Mouse (Mus musculus): ENCODE results near the gene Ccdc137. TPM values are rescaled to one million over a fixed set of nuclear protein-coding genes. Genes with fewer than 3 reads are reported as not detected.

Ccdc137 gene
- polyA plus RNA-seq, 1 experiment from 2014 or later: 31.2 TPM

DNA sequence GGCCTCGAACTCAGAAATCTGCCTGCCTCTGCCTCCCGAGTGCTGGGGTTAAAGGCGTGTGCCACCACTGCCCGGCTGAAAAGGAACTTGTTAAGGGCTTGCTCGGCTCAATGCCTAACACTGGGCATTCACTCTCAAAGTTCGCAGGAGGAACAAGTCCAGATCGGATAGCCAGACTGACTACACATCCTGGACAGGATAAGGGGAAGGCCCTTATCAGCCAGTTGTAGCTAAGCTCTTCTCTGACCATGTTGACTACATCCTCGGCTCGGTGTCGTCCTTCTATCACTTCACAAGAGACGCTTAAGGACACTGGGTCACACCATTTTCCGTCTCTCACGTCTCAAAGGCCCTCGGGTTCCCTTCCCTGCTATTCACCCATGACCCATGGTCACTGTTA is 545 bp upstream of the Ccdc137 start:
- H3K9me3 ChIP-seq (ENCODE audit: control insufficient read depth, low read length): no peaks in the 10 kb centered on the region
- H3K4me3 ChIP-seq (replicated peaks; ENCODE audit: low read length): peak overlapping the region; percentile 97
- H3K27me3 ChIP-seq (replicated peaks; ENCODE audit: control insufficient read depth, insufficient read depth, low read length): no peaks in the 10 kb centered on the region
- no peak for ATAC-seq
- H3K9ac ChIP-seq (replicated peaks; ENCODE audit: low read depth, low read length): peak overlapping the region; percentile 99
- peak overlapping the region; percentile 80 for H3K27ac ChIP-seq (ENCODE audit: low read length)
- 36% methylated on average over 14 of the region's 14 CpGs for WGBS
- H3K36me3 ChIP-seq (ENCODE audit: control insufficient read depth, insufficient read depth): peaks cover 8% of the 10 kb centered on the region
- H3K4me2 ChIP-seq (ENCODE audit: low read length): peak overlapping the region; percentile 98
- peaks cover 22% of the 10 kb centered on the region for H3K4me1 ChIP-seq (replicated peaks; ENCODE audit: control insufficient read depth, insufficient read depth, low read length)

DNA sequence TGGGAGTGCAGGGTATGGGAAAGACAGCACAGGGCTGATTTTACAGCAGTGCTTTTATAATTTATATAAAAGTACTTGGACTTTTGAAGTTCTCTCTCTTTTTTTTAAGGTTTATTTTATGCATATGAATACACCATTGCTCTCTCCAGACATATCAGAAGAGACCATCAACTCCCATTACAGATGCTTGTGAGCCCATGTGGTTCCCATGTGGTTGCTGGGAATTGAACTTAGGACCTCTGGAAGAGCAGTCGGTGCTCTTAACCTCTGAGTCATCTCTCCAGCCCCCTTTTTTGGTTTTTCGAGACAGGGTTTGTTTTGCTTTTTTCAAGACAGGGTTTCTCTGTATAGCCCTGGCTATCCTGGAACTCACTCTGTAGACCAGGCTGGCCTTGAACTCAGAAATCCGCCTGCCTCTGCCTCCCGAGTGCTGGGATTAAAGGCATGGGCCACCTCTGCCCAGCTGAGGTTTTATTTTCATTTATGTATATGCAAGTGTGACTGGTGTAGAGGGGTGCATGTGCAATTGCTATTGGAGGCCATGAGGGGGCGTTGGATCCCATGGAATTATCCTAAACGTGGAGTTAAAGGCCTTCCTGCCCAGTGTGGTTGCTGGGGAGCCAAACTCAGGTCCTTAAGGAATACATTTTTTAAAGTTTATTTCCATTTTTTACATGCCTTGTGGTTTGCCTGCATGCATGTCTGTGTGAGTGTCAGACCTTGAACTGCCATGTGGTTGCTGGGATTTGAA is 1.1 kb downstream of the Ccdc137 start:
- ATAC-seq: no peak
- 69% methylated on average over 6 of the region's 6 CpGs for WGBS
- Histone ChIP-seq H3K9ac (replicated peaks; ENCODE audit: low read depth, low read length) (peak overlapping the region; percentile 99; the same call in 1 of the 2 replicates), H3K27ac (ENCODE audit: low read length) (no peak overlapping the region), H3K27me3 (replicated peaks; ENCODE audit: control insufficient read depth, insufficient read depth, low read length) (no peaks in the 10 kb centered on the region), H3K4me3 (replicated peaks; ENCODE audit: low read length) (peak overlapping the region; percentile 97), H3K4me1 (replicated peaks; ENCODE audit: control insufficient read depth, insufficient read depth, low read length) (peaks cover 22% of the 10 kb centered on the region), H3K4me2 (ENCODE audit: low read length) (peak overlapping the region; percentile 98), H3K36me3 (ENCODE audit: control insufficient read depth, insufficient read depth) (peaks cover 12% of the 10 kb centered on the region), H3K9me3 (ENCODE audit: control insufficient read depth, low read length) (no peaks in the 10 kb centered on the region)

DNA sequence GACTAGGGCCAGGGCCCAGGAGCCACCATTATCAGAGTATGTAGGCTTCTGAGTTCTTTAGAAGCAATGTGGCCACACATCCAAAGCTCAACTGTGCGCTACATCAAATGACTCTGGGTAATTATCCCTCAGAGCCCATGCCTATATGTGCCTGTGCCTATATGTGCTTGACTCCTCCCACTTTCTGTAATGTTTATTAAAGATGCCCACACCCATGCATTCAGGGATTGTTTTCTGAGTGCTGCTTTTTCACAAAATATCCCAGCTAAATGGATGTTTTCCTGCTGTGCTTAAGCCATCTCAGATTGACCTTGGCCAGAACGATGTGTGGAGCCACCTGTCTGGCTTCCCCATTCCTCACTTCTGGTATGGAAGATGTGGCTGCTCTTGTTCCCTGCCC is 5.6 kb downstream of the Ccdc137 start:
- Histone ChIP-seq H3K4me1 (replicated peaks; ENCODE audit: control insufficient read depth, insufficient read depth, low read length) (peaks cover 30% of the 10 kb centered on the region), H3K9me3 (ENCODE audit: control insufficient read depth, low read length) (no peaks in the 10 kb centered on the region), H3K36me3 (ENCODE audit: control insufficient read depth, insufficient read depth) (peaks cover 13% of the 10 kb centered on the region), H3K9ac (replicated peaks; ENCODE audit: low read depth, low read length) (no peak overlapping the region), H3K27me3 (replicated peaks; ENCODE audit: control insufficient read depth, insufficient read depth, low read length) (no peaks in the 10 kb centered on the region), H3K4me3 (replicated peaks; ENCODE audit: low read length) (no peak overlapping the region), H3K4me2 (ENCODE audit: low read length) (no peak overlapping the region), H3K27ac (ENCODE audit: low read length) (no peak overlapping the region)
- no peak for ATAC-seq
- WGBS: 84% methylated on average over 2 of the region's 2 CpGs

DNA sequence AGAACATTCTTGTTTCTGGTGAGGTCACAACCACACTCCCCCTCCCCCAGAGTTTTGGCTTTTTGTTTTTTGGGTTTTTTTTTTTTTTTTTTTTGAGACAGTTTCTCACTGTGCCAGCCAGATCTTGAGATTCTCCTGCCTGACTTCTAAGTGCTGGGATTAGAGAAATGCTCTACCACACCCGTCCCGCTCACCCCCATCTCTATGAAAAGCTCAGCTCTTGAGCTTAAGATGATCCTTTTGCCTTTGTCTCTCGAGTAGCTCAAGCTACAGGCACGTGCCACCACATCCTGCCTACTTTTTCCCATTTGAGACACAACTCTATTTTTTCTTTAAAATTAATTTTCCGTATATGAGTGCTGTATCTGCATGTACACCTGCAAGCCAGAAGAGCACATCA is 6.5 kb downstream of the Ccdc137 start:
- peaks cover 13% of the 10 kb centered on the region for H3K36me3 ChIP-seq (ENCODE audit: control insufficient read depth, insufficient read depth)
- no peak overlapping the region for H3K9ac ChIP-seq (replicated peaks; ENCODE audit: low read depth, low read length)
- no peaks in the 10 kb centered on the region for H3K9me3 ChIP-seq (ENCODE audit: control insufficient read depth, low read length)
- H3K4me2 ChIP-seq (ENCODE audit: low read length): no peak overlapping the region
- no peaks in the 10 kb centered on the region for H3K27me3 ChIP-seq (replicated peaks; ENCODE audit: control insufficient read depth, insufficient read depth, low read length)
- 85% methylated on average over 5 of the region's 5 CpGs for WGBS
- ATAC-seq: no peak
- no peak overlapping the region for H3K27ac ChIP-seq (ENCODE audit: low read length)
- H3K4me3 ChIP-seq (replicated peaks; ENCODE audit: low read length): no peak overlapping the region
- peaks cover 26% of the 10 kb centered on the region for H3K4me1 ChIP-seq (replicated peaks; ENCODE audit: control insufficient read depth, insufficient read depth, low read length)

DNA sequence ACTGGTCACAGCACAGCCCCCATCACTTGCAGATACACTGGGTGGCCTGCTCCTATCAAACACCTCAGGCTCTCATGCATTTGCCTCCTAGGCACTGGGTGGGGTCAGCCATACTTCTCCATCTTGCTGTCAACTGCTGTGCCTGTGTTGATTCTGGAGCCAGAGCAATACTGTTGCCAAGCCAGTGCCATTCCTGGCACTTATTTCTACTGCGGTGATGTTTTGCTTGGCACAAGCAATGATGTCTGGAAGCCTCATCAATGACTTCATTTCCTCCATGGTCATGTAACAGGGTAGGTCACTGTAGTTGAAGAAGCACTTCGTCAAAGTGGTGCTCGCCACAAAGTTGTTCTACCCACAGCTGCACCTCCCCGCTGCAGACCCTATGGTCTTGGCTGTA is 7.6 kb downstream of the Ccdc137 start:
- no peak for ATAC-seq
- Histone ChIP-seq H3K27ac (ENCODE audit: low read length) (no peak overlapping the region), H3K4me3 (replicated peaks; ENCODE audit: low read length) (no peak overlapping the region), H3K27me3 (replicated peaks; ENCODE audit: control insufficient read depth, insufficient read depth, low read length) (no peaks in the 10 kb centered on the region), H3K9ac (replicated peaks; ENCODE audit: low read depth, low read length) (no peak overlapping the region), H3K9me3 (ENCODE audit: control insufficient read depth, low read length) (no peaks in the 10 kb centered on the region), H3K36me3 (ENCODE audit: control insufficient read depth, insufficient read depth) (peaks cover 18% of the 10 kb centered on the region), H3K4me2 (ENCODE audit: low read length) (no peak overlapping the region), H3K4me1 (replicated peaks; ENCODE audit: control insufficient read depth, insufficient read depth, low read length) (peaks cover 24% of the 10 kb centered on the region)
- 90% methylated on average over 4 of the region's 4 CpGs for WGBS

- peak within 1 kb of the TSS; percentile 91 for H3K4me2 ChIP-seq (ENCODE audit: low read length)
- H3K9ac ChIP-seq (replicated peaks; ENCODE audit: low read depth, low read length): peak within 1 kb of the TSS; percentile 94
- ATAC-seq: peak; percentile 100
- H3K9me3 ChIP-seq (ENCODE audit: control insufficient read depth, low read length): no peaks in the 10 kb centered on the region
- no peaks in the 10 kb centered on the region for H3K27me3 ChIP-seq (replicated peaks; ENCODE audit: control insufficient read depth, insufficient read depth, low read length)
- peak within 1 kb of the TSS; percentile 85 for H3K27ac ChIP-seq (ENCODE audit: low read length)
- peaks cover 24% of the 10 kb centered on the region for H3K4me1 ChIP-seq (replicated peaks; ENCODE audit: control insufficient read depth, insufficient read depth, low read length)
- peak within 1 kb of the TSS; percentile 99 for H3K4me3 ChIP-seq (replicated peaks; ENCODE audit: low read length)
- under 1% methylated on average over 54 of the region's 54 CpGs for WGBS
- H3K36me3 ChIP-seq (ENCODE audit: control insufficient read depth, insufficient read depth): peaks cover 22% of the 10 kb centered on the region
Measured at GRCm38 (mm10) chr11:120467051-120467735, 9.3 kb downstream of the Ccdc137 start, which contains the start of gene Arl16. Gene Arl16 (minus strand): TSS chr11:120467607.

- Histone ChIP-seq H3K4me1 (replicated peaks; ENCODE audit: control insufficient read depth, insufficient read depth, low read length) (peaks cover 24% of the 10 kb centered on the region), H3K9me3 (ENCODE audit: control insufficient read depth, low read length) (no peaks in the 10 kb centered on the region), H3K9ac (replicated peaks; ENCODE audit: low read depth, low read length) (peak overlapping the region; percentile 92), H3K4me3 (replicated peaks; ENCODE audit: low read length) (peak overlapping the region; percentile 99), H3K36me3 (ENCODE audit: control insufficient read depth, insufficient read depth) (peaks cover 20% of the 10 kb centered on the region), H3K27ac (ENCODE audit: low read length) (peak overlapping the region; percentile 25; the same call in 1 of the 2 replicates), H3K27me3 (replicated peaks; ENCODE audit: control insufficient read depth, insufficient read depth, low read length) (no peaks in the 10 kb centered on the region), H3K4me2 (ENCODE audit: low read length) (peak overlapping the region; percentile 79)
- WGBS: under 1% methylated on average over 33 of the region's 33 CpGs
- peak; percentile 47 for ATAC-seq
Measured at GRCm38 (mm10) chr11:120467736-120468092, 9.8 kb downstream of the Ccdc137 start.

DNA sequence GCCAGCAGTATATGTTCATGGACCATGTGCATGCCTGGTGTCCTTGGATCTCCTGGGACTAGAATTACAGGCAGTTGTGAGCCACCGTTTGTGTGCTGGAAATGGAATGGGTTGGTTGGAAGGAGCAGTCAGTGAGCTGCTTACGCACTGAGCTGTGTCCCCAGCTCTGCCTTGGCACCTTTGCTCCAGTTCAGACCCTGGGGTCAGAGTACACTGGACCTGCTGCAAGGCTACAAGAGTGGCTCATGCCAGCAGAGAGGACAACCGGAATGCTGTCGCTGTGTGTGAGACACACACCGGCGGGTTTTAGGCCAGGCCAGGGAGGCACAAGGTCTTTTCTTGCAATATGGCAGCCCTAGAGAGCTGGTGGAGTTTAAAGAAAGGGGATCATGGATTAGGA is 14.1 kb downstream of the Ccdc137 start:
- H3K4me3 ChIP-seq (replicated peaks; ENCODE audit: low read length): no peak overlapping the region
- ATAC-seq: no peak
- no peaks in the 10 kb centered on the region for H3K9me3 ChIP-seq (ENCODE audit: control insufficient read depth, low read length)
- H3K27ac ChIP-seq (ENCODE audit: low read length): no peak overlapping the region
- peaks cover 30% of the 10 kb centered on the region for H3K36me3 ChIP-seq (ENCODE audit: control insufficient read depth, insufficient read depth)
- no peaks in the 10 kb centered on the region for H3K27me3 ChIP-seq (replicated peaks; ENCODE audit: control insufficient read depth, insufficient read depth, low read length)
- H3K9ac ChIP-seq (replicated peaks; ENCODE audit: low read depth, low read length): no peak overlapping the region
- peaks cover 11% of the 10 kb centered on the region for H3K4me1 ChIP-seq (replicated peaks; ENCODE audit: control insufficient read depth, insufficient read depth, low read length)
- WGBS: 92% methylated on average over 6 of the region's 6 CpGs
- no peak overlapping the region for H3K4me2 ChIP-seq (ENCODE audit: low read length)

GRCm38 (mm10) chr11:120483448-120483934 is 25.6 kb downstream of the Ccdc137 start:
- no peaks in the 10 kb centered on the region for H3K27me3 ChIP-seq (replicated peaks; ENCODE audit: control insufficient read depth, insufficient read depth, low read length)
- H3K27ac ChIP-seq (ENCODE audit: low read length): peak overlapping the region; percentile 92
- no peak overlapping the region for H3K9ac ChIP-seq (replicated peaks; ENCODE audit: low read depth, low read length)

More at GRCm38 (mm10) chr11:120483448-120483934, 25.6 kb downstream of the Ccdc137 start:
- peaks cover 19% of the 10 kb centered on the region for H3K4me1 ChIP-seq (replicated peaks; ENCODE audit: control insufficient read depth, insufficient read depth, low read length)
- H3K4me3 ChIP-seq (replicated peaks; ENCODE audit: low read length): no peak overlapping the region; the same call in 1 of the 2 replicates
- ATAC-seq: no peak
- peaks cover 42% of the 10 kb centered on the region for H3K36me3 ChIP-seq (ENCODE audit: control insufficient read depth, insufficient read depth)
- no peaks in the 10 kb centered on the region for H3K9me3 ChIP-seq (ENCODE audit: control insufficient read depth, low read length)
- WGBS: 91% methylated on average over 7 of the region's 7 CpGs
- H3K4me2 ChIP-seq (ENCODE audit: low read length): no peak overlapping the region; the same call in 1 of the 2 replicates

All from forebrain, embryonic 16.5 days (tissue).